In the genomic region with DNA sequence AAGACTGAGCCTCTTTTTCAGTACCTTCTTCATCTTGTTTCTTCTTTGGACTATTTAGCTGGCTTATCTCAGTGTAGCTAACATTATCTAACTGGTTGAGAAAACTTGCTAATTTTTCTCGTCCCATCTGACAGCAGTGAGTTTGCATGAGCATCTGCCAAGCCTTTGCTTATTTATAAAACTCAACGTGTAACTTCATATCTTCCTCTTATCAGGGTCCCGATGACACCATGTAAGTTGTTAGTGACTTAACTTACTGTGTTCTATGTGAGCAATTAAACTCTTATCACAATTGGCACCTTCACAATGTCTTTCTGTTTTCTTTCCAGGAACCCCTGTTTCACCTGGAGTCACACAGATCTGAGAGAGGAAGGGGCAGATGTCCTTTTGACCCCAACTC, we compare ENCODE assay signal across 31 mouse cellular contexts.
"Had no signal": no experiment of that assay in that cellular context is flagged by ENCODE, and none has a peak within 500 bp of the region (broad histone marks: within the 10 kb centered on the region; RNA-seq: fewer than 3 reads in every experiment).

No protein-coding gene starts in this region.

- H3K9me3 ChIP-seq: limb, embryonic 10.5 days; limb, embryonic 12.5 days; limb, embryonic 13.5 days; limb, embryonic 15.5 days; liver, embryonic 12.5 days; liver, embryonic 13.5 days; liver, embryonic 15.5 days; lung, embryonic 15.5 days; megakaryocyte, embryonic 14.5 days; midbrain, embryonic 10.5 days; midbrain, embryonic 12.5 days; midbrain, embryonic 13.5 days; midbrain, embryonic 15.5 days; neural tube, embryonic 12.5 days had no signal

- H3K9ac ChIP-seq: limb, embryonic 12.5 days; limb, embryonic 13.5 days; limb, embryonic 15.5 days; liver, embryonic 12.5 days; liver, embryonic 13.5 days; liver, embryonic 14.5 days; liver, embryonic 15.5 days; liver, postnatal 0 days; lung, embryonic 14.5 days; lung, embryonic 15.5 days; midbrain, embryonic 12.5 days; midbrain, embryonic 13.5 days; midbrain, embryonic 15.5 days; neural tube, embryonic 12.5 days had no signal

- ATAC-seq: liver, embryonic 12.5 days; liver, postnatal 0 days; lung, postnatal 0 days; midbrain, embryonic 13.5 days; midbrain, embryonic 15.5 days; midbrain, embryonic 16.5 days had no signal

- H3K4me2 ChIP-seq: limb, embryonic 12.5 days; limb, embryonic 13.5 days; limb, embryonic 15.5 days; liver, embryonic 12.5 days; liver, embryonic 13.5 days; liver, embryonic 15.5 days; lung, embryonic 14.5 days; lung, embryonic 15.5 days; midbrain, embryonic 11.5 days; midbrain, embryonic 12.5 days; midbrain, embryonic 13.5 days; midbrain, embryonic 15.5 days; neural tube, embryonic 12.5 days had no signal

- H3K27me3 ChIP-seq: limb, embryonic 12.5 days; limb, embryonic 13.5 days; limb, embryonic 15.5 days; liver, embryonic 12.5 days; liver, embryonic 13.5 days; liver, embryonic 15.5 days; lung, embryonic 15.5 days; megakaryocyte, embryonic 14.5 days; midbrain, embryonic 12.5 days; midbrain, embryonic 13.5 days; midbrain, embryonic 15.5 days; neural tube, embryonic 12.5 days had no signal

- H3K4me3 ChIP-seq: limb, embryonic 10.5 days; limb, embryonic 12.5 days; limb, embryonic 13.5 days; limb, embryonic 15.5 days; liver, embryonic 12.5 days; liver, embryonic 13.5 days; liver, embryonic 15.5 days; lung, embryonic 15.5 days; megakaryocyte, embryonic 14.5 days; midbrain, embryonic 10.5 days; midbrain, embryonic 12.5 days; midbrain, embryonic 13.5 days; midbrain, embryonic 15.5 days; myocyte; neural tube, embryonic 12.5 days had no signal

- H3K36me3 ChIP-seq: limb, embryonic 10.5 days; limb, embryonic 12.5 days; limb, embryonic 13.5 days; limb, embryonic 15.5 days; liver, embryonic 12.5 days; liver, embryonic 13.5 days; liver, embryonic 15.5 days; lung, embryonic 15.5 days; midbrain, embryonic 10.5 days; midbrain, embryonic 12.5 days; midbrain, embryonic 13.5 days; midbrain, embryonic 15.5 days; neural tube, embryonic 12.5 days had no signal

- DNase-seq: left cerebral cortex, postnatal 4 days; liver; liver, embryonic 13.5 days; liver, postnatal 0 days; lung, adult 18-20 months; lung, adult 2 months; lung, embryonic 14.5 days; lung, postnatal 10 days; lung, postnatal 14 days; lung, postnatal 36 days; lung, postnatal 4 days; midbrain, embryonic 14.5 days had no signal

- H3K27ac ChIP-seq: limb, embryonic 10.5 days; limb, embryonic 12.5 days; limb, embryonic 13.5 days; limb, embryonic 15.5 days; liver, embryonic 12.5 days; liver, embryonic 13.5 days; liver, embryonic 14.5 days; liver, embryonic 15.5 days; lung, embryonic 15.5 days; macrophage; midbrain, embryonic 10.5 days; midbrain, embryonic 12.5 days; midbrain, embryonic 13.5 days; midbrain, embryonic 15.5 days; neural tube, embryonic 12.5 days had no signal

- H3K4me1 ChIP-seq: limb, embryonic 10.5 days; limb, embryonic 12.5 days; limb, embryonic 13.5 days; limb, embryonic 15.5 days; liver, embryonic 12.5 days; liver, embryonic 13.5 days; liver, embryonic 15.5 days; lung, embryonic 15.5 days; megakaryocyte, embryonic 14.5 days; midbrain, embryonic 10.5 days; midbrain, embryonic 12.5 days; midbrain, embryonic 13.5 days; midbrain, embryonic 15.5 days; neural tube, embryonic 12.5 days had no signal
